Comparison of ENCODE assay signal across 8 mouse cellular contexts in the genomic region with DNA sequence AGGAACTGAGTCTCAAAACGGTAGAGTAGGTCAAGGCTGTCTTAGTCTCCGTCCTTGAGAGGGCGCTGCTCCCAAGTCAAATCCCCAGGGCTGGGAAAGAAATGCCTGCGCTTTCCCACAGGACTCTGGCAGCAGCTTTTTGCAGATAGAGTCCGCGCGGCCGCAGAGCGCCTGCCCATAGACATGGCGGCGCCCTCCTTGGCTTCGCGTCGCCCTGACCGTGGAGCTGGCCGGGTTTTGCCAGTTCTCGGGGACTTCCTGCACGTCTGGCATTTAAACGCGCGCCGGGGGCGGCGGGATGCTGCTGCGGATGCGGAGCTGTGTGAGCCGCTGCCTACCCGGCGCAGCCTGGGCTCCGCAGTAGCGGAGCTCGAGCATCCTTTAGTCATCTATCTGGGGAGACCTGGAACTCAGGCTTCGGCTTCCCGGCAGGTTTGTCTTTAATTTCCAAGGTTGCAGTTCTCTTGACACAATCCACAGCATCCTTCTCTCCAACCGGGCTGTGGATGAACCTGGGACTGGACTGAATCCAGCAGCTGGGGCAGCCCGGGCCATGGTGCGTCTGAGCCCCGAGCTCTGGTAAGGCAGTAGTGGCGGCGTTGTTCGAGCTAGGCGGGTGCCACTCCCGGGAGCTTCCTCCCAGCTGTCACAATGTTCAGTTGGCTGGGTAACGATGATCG. TPM values are rescaled to one million over a fixed set of nuclear protein-coding genes. Genes with fewer than 3 reads are reported as not detected.
DNase-seq lines count a peak whose midpoint lies in the region; ATAC-seq and TF ChIP-seq lines count a peak whose summit lies in the region.

No protein-coding gene starts in this region.

- TF ChIP-seq POLR2A in cortical plate, adult 2 months (IDR thresholded peaks at IDR 0.05; ENCODE audit: extremely low read depth, insufficient read depth, low read length) = peak; percentile 84

- WGBS in intestine, embryonic 14.5 days = 0% methylated on average over 45 of the region's 45 CpGs

- peak overlapping the region; percentile 76 for H3K4me2 ChIP-seq in intestine, embryonic 14.5 days (ENCODE audit: low read length)

- H3K9ac ChIP-seq in intestine, embryonic 14.5 days (ENCODE audit: low read length) = peak overlapping the region; percentile 50

- no peaks in the 10 kb centered on the region for H3K9me3 ChIP-seq in intestine, embryonic 14.5 days (ENCODE audit: control insufficient read depth, low read length)

- H3K27me3 ChIP-seq in intestine, embryonic 14.5 days (replicated peaks; ENCODE audit: control insufficient read depth, insufficient read depth, low read length) = peaks cover 12% of the 10 kb centered on the region; the same call in 1 of the 2 replicates

- peak overlapping the region; percentile 52 for H3K27ac ChIP-seq in cortical plate, adult 2 months (ENCODE audit: insufficient read depth, low read length)
- no peak overlapping the region for H3K27ac ChIP-seq in intestine, embryonic 14.5 days (ENCODE audit: low read depth)

- ATAC-seq in intestine, embryonic 14.5 days (replicated peaks; ENCODE audit: low FRiP score, low TSS enrichment, low read depth) = peak; percentile 87
- peak; percentile 83 for ATAC-seq in megakaryocyte-erythroid progenitor cell, adult 5-6 weeks (replicated peaks; ENCODE audit: low FRiP score, low TSS enrichment, poor library complexity, severe bottlenecking)

- H3K36me3 ChIP-seq in intestine, embryonic 14.5 days (ENCODE audit: control insufficient read depth, insufficient read depth, low read length) = no peaks in the 10 kb centered on the region

- peak overlapping the region; percentile 95 for H3K4me3 ChIP-seq in cortical plate, adult 2 months (ENCODE audit: insufficient read depth, low read length)
- peak overlapping the region; percentile 57 for H3K4me3 ChIP-seq in intestine, embryonic 14.5 days (ENCODE audit: low read depth, low read length)

- DNase-seq in adipocyte (ENCODE audit: low spot score) = peak; percentile 93
- peak; percentile 88 for DNase-seq in gastrocnemius, postnatal 25 days
- peak; percentile 85 for DNase-seq in intestine, embryonic 14.5 days (ENCODE audit: low spot score)
- peak; percentile 94 to 95 for DNase-seq in left cerebral cortex, postnatal 10 days (ENCODE audit: extremely low spot score in 1 of 2, low spot score in 2 of 2)
- DNase-seq in right cerebral cortex, postnatal 25 days = peak; percentile 97
- DNase-seq in urinary bladder, postnatal 36 days (ENCODE audit: low spot score in 2 of 2) = peak; percentile 64 to 81

- H3K4me1 ChIP-seq in cortical plate, adult 2 months (ENCODE audit: control insufficient read depth, insufficient read depth, low read length) = peaks cover 12% of the 10 kb centered on the region
- peaks cover 4% of the 10 kb centered on the region; the same call in 1 of the 2 replicates for H3K4me1 ChIP-seq in intestine, embryonic 14.5 days (replicated peaks; ENCODE audit: control insufficient read depth, insufficient read depth, low read length)

- TF ChIP-seq CTCF in cortical plate, adult 2 months (IDR thresholded peaks at IDR 0.05; ENCODE audit: extremely low read depth, insufficient read depth, low read length) = peak; percentile 52

- intact Hi-C loops in left cerebral cortex, postnatal 10 days (cut with DNase I) = loop anchor here (5.0 kb wide), 1 partner anchor 78 kb away; no protein-coding TSS in a partner anchor

RNA-seq across cellular contexts. Expression of gene Ehd3, which starts 0.8 kb away (rescaled TPM):
- 50.1 and 56.6 TPM in 2 replicates for polyA plus RNA-seq in cortical plate, adult 2 months (2012; rRNA removed)
- 1 to 10 TPM; 2.6 to 3.1 TPM for total RNA-seq in gastrocnemius, postnatal 25 days (2021)
- 6.8 and 7.4 TPM in 2 replicates for polyA plus RNA-seq in intestine, embryonic 14.5 days (2014; fragmentation: Nextera tagmentation; extraction: Ambion mirVana)
- total RNA-seq in left cerebral cortex, postnatal 10 days (2021) = 10 to 100 TPM; 68.0 to 73.2 TPM
- 1.4 and 5.9 TPM in 2 replicates for total RNA-seq in megakaryocyte-erythroid progenitor cell, adult 5-6 weeks (2014; fragmentation: Nextera tagmentation)
- 3.3 and 3.9 TPM in 2 replicates for total RNA-seq in megakaryocyte-erythroid progenitor cell, adult 5-6 weeks (2017)

Comparison
In these comparisons a context has a peak if more than half of its experiments do, and no peak if none do; other contexts are left out.
1. RNA of gene Ehd3, which starts 0.8 kb away (total RNA-seq): 68.0 to 73.2 TPM in left cerebral cortex, postnatal 10 days; 1.4 to 5.9 TPM in megakaryocyte-erythroid progenitor cell, adult 5-6 weeks and 2.6 to 3.1 TPM in gastrocnemius, postnatal 25 days; every median in the first group is over 10 times any median in the second.
2. Peak in every context shown above with its lines, with median percentiles within 50 percentile points of each other: DNase-seq.